Mouse (Mus musculus) E14TG2a.4 (cell line): Measurements from ENCODE around the gene Svs4.
"Not testable (repeated sequence)": the region's sequence is repeated elsewhere in the genome, so short reads cannot be mapped to it uniquely, and the experiment has no call there.

Experiments
- H3K27me3 ChIP-seq: 2 replicates; pipeline ENCODE4 v1.6.1; 2014; ENCODE audit warnings: low read length, control low read depth; ENCODE audit not compliant: insufficient read depth
- H3K36me3 ChIP-seq: 2 replicates; pipeline ENCODE4 v1.6.1; 2014; ENCODE audit warnings: low read length, control low read depth; ENCODE audit not compliant: insufficient read depth
- H3K4me1 ChIP-seq: replicated peaks from 2 replicates; pipeline ENCODE4 v1.6.1; 2014; ENCODE audit warnings: low read depth, low read length, control low read depth
- H3K4me3 ChIP-seq: replicated peaks from 2 replicates; pipeline ENCODE4 v1.5.1; 2014; ENCODE audit warnings: mild to moderate bottlenecking, low read length
- H3K9me3 ChIP-seq: 2 replicates; pipeline ENCODE4 v1.6.1; 2014; ENCODE audit warnings: low read length, control low read depth
- CTCF ChIP-seq: conservative IDR thresholded peaks from 2 replicates; pipeline ENCODE4 v1.5.1; 2014; ENCODE audit warnings: low read length
- NANOG ChIP-seq: IDR thresholded peaks from 2 replicates; pipeline ENCODE4 v1.6.1; 2014; ENCODE audit warnings: borderline replicate concordance, low read length, mixed read lengths
- POU5F1 ChIP-seq: IDR thresholded peaks from 2 replicates; pipeline ENCODE4 v1.6.1; 2014; ENCODE audit warnings: low read length, borderline replicate concordance

The Svs4 gene

DNA sequence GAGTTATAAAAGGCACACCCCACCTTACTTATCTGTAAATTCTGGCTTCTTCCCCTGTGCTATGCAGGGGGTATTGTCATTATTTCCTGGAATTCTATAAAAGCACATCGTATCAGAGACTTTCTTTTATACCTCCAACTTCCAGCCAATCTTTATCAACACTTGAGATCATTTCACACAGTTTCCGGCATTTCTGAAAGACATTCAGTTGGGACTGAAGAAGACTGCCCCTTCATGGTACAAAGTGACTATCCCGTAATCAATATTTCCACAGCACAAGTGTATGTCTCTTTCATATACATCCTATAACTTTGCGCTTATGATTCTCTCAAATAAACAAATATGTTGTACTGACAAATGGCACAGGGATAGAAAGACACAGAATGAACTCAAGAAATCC, at the start of gene Svs4:
Gene Svs4, minus strand, starts transcription at position 101 of the 400 bp plus-strand sequence.
- Histone ChIP-seq H3K4me3 (no peak within 1 kb of the TSS), H3K4me1 (no peaks in the 10 kb centered on the region), H3K27me3 (no peaks in the 10 kb centered on the region), H3K9me3 (no peaks in the 10 kb centered on the region), H3K36me3 (no peaks in the 10 kb centered on the region)
- TF ChIP-seq POU5F1 (no peak), CTCF (no peak), NANOG (no peak)

DNA sequence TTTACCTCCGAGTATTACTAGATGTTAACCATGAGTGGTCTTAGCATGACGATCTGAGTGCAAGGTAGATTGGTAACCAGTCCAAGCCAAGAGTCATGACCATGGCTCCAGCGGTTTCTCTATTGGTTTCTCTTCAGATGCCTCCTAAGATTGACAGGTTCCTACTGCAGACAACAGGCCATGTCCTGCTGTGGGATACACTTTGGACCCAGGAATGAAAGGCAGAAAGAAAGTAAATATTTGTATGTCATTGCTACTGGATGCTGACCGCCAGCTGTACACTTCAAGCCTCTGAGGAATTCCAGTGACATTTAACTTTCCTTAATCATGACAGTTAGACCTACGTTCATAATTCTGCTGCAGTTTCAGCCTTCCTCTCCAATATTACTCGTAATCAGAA, 42.7 kb upstream of the Svs4 start:
- TF ChIP-seq POU5F1 (no peak), CTCF (no peak), NANOG (no peak)
- Histone ChIP-seq H3K4me1 (no peaks in the 10 kb centered on the region), H3K9me3 (peaks cover 17% of the 10 kb centered on the region), H3K27me3 (no peaks in the 10 kb centered on the region), H3K36me3 (no peaks in the 10 kb centered on the region), H3K4me3 (no peak overlapping the region)

DNA sequence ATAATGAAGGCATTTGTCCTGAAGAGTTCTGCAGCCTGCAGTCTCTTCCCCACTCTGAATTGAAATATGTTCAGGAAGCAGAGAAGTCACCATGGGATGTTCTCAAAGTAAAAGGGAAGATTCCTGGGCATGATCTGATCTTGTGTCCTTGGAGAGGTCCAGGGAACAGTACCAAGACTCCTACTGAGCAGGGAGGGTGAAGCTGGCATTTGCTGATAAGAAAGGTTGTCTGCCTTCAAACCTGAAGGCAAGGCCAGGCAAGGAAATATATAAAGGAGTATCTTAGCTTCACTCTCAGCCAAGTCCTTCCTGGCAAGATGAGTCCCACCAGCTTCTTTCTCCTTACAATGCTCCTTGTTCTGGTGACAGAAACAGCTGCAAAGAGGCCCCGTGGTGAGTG, 38.2 kb upstream of the Svs4 start, which contains the start of gene Svs6:
Gene Svs6, plus strand, starts transcription at position 301 of the 400 bp plus-strand sequence.
- H3K4me3 ChIP-seq, H3K4me1 ChIP-seq, H3K27me3 ChIP-seq, H3K36me3 ChIP-seq: not testable (repeated sequence)
- H3K9me3 ChIP-seq, result peaks cover 14% of the 10 kb centered on the region

GRCm38 (mm10) chr2:164315460-164315859, 37.2 kb upstream of the Svs4 start:
- not testable (repeated sequence) for H3K36me3 ChIP-seq, H3K27me3 ChIP-seq, H3K4me3 ChIP-seq, H3K4me1 ChIP-seq, H3K9me3 ChIP-seq

GRCm38 (mm10) chr2:164312599-164312998, 34.3 kb upstream of the Svs4 start:
- no peak for TF ChIP-seq NANOG
- TF ChIP-seq POU5F1, result no peak
- TF ChIP-seq CTCF, result no peak
- Histone ChIP-seq H3K36me3 (no peaks in the 10 kb centered on the region), H3K27me3 (no peaks in the 10 kb centered on the region), H3K9me3 (no peaks in the 10 kb centered on the region), H3K4me3 (no peak overlapping the region), H3K4me1 (no peaks in the 10 kb centered on the region)

GRCm38 (mm10) chr2:164288968-164289367, 10.7 kb upstream of the Svs4 start, which contains the start of gene Svs3a:
Gene Svs3a (plus strand): TSS chr2:164289268.
- not testable (repeated sequence) for H3K36me3 ChIP-seq, H3K27me3 ChIP-seq, H3K4me1 ChIP-seq, H3K4me3 ChIP-seq, H3K9me3 ChIP-seq

DNA sequence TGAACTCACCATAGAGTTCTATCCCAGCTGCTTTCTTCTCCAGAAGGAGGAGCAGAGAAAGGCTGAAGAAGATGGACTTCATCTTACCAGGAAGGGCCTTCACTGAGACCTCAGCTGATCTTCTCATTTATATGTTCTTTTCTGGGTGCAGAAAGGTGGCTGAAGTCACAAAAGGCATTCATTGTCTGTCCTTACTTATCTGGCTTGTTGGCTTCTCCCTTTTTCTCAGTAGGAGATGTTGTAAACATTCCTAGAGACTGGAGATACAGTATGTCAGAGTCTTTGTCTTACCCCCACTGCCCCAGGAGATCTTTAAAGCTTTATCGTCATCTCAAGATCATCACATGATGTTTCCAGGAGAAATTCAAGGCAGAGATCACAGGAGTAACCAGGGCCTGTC, 21.7 kb downstream of the Svs4 start, which contains the start of gene Svs3b:
Gene Svs3b, minus strand, starts transcription at position 101 of the 400 bp plus-strand sequence.
- H3K36me3 ChIP-seq, H3K4me3 ChIP-seq, H3K9me3 ChIP-seq, H3K4me1 ChIP-seq, H3K27me3 ChIP-seq: not testable (repeated sequence)

DNA sequence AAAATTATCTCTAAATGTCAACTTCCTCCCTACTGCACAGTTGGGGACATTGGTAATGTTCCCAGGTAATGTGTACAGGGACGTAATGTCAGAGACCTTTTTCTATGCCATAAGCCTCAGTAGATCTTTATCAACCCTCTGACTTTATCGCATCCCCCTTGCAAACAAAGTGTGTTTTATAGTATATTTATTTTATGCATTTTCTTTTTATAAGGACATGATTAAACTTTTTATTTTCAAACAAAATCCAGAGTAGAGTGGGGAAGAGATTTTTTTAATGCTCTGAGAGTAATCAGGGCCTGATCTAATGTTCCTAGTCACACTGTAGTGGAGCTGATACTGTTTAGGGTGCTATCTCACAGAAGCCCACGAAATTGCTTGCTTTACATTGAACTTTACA, 39.9 kb downstream of the Svs4 start, which contains the start of gene Svs2:
Gene Svs2, minus strand, starts transcription at position 101 of the 400 bp plus-strand sequence.
- Histone ChIP-seq H3K4me1 (no peaks in the 10 kb centered on the region), H3K4me3 (no peak within 1 kb of the TSS), H3K9me3 (no peaks in the 10 kb centered on the region), H3K36me3 (no peaks in the 10 kb centered on the region), H3K27me3 (peaks cover 2% of the 10 kb centered on the region; the same call in 1 of the 2 replicates)
- TF ChIP-seq NANOG, result no peak
- no peak for TF ChIP-seq POU5F1
- TF ChIP-seq CTCF, result no peak

DNA sequence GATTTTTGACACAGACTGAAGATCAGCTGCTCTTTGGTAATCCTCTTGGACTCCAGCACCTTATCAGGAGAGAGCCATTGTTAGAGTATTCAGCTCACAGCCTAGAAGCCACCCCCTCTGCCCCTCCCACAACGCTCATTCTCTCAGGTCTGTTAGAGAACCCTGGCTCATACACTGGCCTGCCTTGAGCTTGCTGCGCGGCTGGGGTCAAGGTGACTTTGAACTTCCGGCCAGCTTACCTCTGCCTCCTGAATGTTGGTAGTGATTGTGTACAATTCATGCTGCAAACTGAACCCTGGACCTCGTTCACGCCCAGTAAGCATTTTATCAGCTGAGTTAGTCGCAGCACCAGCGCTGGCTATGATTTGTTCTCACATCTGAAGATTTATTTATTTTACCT, 45.6 kb downstream of the Svs4 start:
- H3K4me3 ChIP-seq, result no peak overlapping the region

DNA sequence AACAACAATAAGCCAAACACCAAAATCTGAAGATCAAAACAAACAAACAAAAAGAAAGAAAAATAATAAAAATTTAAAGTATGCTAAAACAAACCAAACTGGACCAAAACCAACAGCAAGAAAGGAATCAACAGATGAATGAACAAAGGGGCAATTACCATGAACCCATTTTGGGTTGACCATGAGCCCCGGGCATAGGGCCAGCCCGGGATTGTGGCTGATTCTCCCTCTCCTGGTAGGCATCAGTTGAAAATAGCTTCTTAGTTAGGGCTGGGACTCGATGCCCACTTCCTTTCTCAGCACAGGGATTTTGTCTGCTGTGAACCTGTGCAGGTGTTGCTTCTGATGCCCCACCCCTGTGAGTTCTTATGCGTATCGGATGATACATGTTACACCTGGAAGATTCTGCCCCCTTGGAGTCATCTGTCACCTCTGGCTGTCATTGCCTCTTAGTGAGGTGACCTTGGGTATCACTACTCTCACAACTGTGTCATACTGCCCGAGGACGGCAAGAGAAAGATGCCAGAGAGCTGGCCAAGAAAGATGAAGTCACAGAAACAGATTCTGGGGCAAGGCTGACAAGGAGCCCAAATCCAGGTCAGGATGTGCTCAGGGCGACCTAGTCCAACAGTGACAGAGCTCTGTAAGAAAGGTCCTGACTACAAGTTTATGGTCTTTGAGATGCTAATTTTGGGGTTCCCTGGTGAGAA, 49.7 kb downstream of the Svs4 start:
- peaks cover 8% of the 10 kb centered on the region for H3K4me1 ChIP-seq
- H3K27me3 ChIP-seq, result no peaks in the 10 kb centered on the region
- H3K36me3 ChIP-seq, result no peaks in the 10 kb centered on the region
- H3K4me3 ChIP-seq, result no peak overlapping the region
- TF ChIP-seq CTCF (no peak), NANOG (no peak), POU5F1 (no peak)
- no peaks in the 10 kb centered on the region for H3K9me3 ChIP-seq

More for the DNA sequence above, 45.6 kb downstream of the Svs4 start:
- no peaks in the 10 kb centered on the region for H3K27me3 ChIP-seq
- no peak for TF ChIP-seq POU5F1
- no peaks in the 10 kb centered on the region for H3K9me3 ChIP-seq
- peaks cover 8% of the 10 kb centered on the region for H3K4me1 ChIP-seq
- no peaks in the 10 kb centered on the region for H3K36me3 ChIP-seq
